Mouse (Mus musculus) megakaryocyte-erythroid progenitor cell, adult 5-6 weeks (primary cell): Measurements from ENCODE around the gene Ficd. TPM values are rescaled to one million over a fixed set of nuclear protein-coding genes. Genes with fewer than 3 reads are reported as not detected.

Source experiments
- ATAC-seq: replicated peaks from 2 replicates; pipeline ENCODE4 v1.8.0; 2016; ENCODE audit warnings: mild to moderate bottlenecking, inconsistent platforms; ENCODE audit not compliant: severe bottlenecking, poor library complexity, low FRiP score, low TSS enrichment
- total RNA-seq, 2 experiments: library from RNA; stranded (forward) in 1 of 2; stranded (reverse) in 1 of 2; fragments of 200-1000, 215-1000 nt in 1 of 2; fragments of >200 nt in 1 of 2; fragmentation: Nextera tagmentation in 1 of 2; gene quantifications; 2 replicates each; pipeline ENCODE4 v1.2.3; 2014 to 2017

The Ficd gene
- total RNA-seq (2014; fragmentation: Nextera tagmentation) = 1.6 and 2.0 TPM in 2 replicates
- 0.23 and 0.80 TPM in 2 replicates for total RNA-seq (2017)

DNA sequence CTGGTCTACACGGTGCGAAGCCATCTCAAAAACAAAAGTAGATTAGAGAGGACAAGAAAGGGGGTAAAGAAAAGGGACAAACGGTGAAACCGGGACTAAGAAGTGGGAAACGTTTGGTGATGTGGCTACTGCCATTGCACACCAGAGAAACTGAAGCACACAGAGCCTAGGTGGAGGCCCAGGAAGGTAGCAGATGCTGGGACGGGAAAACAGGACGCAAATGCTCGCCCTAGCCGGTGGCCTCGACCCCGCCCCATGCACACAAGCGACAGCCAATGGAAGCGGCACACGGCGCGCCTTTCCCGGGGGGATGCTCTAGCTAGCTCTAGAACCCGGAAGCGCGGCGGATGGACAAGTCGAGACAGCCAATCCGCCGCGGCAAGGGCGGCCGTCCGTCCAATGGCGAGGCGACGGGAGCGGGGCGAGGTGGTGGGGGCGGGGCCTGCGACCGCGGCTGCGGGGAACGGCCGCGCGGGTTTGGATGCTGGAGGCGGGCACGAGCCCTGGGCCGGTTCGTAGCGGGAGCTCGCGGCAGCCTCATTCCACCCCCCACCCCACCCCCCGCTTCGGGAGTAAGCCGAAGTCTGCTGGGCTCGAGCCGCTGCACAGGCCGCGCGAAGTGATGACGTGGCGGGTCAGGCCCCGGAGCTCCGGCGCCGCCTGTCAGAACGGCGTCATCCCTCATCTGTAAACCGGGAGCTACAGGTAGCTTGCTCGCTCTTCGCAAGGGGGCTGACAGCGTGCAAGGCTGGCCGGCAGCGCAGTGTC, at the start of gene Ficd:
Gene Ficd, plus strand, starts transcription at position 459 of the 768 bp plus-strand sequence.
- peak; percentile 95 for ATAC-seq

DNA sequence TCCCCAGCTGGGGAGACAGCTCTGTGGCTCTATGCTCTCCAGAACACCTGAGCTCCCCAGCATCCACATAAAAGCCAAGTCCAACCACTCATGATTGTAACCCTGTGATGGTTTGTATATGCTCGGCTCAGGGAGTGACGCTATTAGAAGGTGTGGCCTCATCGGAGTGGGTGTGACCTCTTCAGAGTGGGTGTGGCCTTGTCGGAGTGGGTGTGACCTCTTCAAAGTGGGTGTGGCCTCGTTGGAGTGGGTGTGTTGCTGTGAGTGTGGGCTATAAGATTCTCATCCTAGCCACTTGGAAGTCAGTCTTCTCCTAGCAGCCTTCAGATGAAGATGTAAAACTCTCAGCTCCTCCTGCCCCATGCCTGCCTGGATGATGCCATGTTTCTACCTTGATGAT, 48.1 kb upstream of the Ficd start:
- no peak for ATAC-seq

DNA sequence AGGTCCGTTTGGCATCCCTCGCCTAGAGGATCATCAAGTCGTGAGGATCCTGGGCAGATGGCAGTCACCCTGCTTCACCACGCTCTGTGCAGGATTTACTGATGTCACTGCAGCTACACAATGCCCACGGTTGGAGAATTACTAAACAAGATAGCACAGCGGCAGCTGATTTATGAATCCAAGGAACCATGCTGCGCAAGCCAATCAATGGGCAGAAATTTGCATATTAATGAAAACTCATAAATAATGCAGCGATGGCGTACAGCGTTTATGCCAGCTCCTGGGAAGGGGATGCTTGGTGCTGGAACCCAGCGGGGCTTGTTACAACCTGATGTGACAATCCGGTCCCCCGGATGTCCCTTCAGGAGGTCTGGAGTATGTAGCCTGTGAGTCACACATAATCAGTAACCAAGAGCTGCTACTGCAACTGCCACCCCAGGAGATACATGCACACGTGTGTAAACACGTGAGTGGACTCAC, 45.5 kb upstream of the Ficd start:
- ATAC-seq = no peak

DNA sequence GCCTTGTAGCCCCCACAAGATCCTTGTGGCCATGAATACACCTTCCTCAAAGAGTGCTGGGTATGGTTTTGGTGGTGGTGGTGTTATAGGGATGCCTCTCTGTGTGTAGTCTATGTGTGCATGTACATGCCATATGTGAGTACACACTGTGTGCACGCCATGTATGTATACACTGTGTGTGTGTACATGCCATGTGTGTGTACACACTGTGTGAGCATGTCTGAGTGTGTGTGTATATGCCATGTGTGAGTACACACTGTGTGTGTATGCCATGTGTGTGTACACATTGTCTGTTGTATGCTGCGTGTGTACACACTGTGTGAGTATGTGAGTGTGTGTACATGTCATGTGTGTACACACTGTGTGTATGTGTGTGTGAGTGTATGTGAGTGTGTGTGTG, 44.7 kb upstream of the Ficd start:
- ATAC-seq = no peak

DNA sequence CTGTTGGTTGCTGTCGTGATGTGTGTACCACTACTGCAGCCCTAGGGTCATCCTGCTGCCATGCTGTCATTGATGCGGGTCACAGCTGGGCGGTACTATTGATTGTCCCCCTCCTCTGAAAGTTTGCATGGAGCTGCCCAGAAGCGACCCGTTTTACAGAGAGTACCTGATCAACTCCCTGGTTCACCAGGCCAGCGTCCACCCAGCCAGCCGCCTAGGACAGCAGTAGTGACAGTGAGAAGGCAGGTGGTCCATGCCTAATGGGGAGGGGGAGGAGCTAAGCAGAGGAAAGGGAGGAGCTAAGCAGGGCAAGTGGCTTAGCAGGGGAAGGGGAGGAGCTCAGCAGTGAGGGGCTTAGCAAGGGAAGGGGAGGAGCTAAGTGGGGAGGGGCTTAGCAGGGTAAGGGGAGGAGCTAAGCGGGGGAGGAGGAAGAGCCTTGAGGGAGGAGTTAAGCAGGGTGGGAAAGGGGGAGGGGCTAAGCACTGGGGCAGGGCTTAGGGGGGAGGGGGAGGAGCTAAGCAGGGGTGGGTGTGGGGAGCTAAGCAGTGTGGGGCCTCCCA, 42.3 kb upstream of the Ficd start:
- no peak for ATAC-seq

DNA sequence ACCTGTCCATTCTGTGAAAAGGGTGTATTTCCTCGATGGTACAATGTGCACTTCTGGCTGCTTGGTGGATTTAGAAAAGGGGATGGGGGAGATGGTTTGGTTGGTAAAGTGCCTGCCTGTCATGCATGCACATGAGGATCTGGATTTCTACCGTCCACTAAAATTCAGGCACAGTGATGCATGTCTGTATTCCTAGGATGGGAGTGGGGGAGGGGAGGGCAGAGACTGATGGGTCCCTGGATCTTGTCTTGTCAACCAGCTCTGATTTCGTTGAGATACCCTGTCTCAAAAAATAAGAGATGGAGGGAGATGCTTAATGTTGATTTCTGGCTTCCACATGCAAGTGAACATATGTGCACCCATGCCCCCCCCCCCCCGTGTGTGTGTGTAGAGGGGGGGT, 41.6 kb upstream of the Ficd start:
- no peak for ATAC-seq

DNA sequence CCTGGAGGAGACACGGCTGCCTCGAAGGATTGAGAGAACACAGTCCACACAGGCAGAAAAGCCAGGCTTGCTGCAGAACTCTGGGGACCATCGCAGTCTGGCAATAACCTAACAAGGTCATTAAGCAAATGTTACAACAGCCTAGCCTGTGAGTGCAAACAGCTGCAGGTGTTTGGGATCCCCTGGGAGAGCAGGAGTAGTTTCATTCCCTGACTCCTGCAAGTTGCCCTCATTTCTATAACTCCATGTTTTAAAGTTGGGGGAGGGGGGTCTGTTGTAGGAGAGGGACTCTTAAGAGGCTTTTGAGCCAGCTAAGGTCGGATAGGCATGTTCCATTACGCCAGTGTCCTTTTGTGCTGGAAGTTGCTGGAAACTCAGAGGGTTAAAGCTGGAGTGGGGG, 41.2 kb upstream of the Ficd start:
- ATAC-seq = no peak

DNA sequence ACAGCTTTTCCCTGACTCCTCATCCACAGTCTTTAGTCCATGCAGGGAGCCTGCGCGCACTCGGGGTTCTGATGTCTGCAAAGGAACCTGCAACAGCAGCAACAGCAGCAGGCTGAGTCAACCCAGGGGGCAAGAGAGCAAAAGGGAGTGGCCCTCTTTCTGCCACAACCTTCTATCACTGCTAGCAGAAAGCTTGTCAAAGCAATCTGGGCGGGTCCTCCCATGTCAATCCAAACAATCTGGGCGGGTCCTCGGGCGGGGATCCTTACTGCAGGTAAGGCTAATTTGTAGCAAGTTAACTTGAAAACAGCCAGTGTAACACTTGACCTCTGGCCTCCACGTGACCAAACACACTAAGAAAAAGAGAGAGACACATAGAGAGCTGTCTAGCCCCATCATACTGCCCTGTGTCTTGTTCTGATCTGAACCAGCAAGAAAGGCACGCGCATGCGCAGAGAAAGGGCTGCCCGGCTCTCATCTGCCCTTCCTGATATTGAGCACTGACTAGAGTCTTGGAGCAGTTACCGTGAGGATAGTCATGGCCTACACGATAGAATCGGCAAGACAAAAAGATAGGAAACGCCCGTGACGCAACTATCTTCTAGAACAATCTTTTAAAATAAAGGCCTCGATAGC, 35.1 kb upstream of the Ficd start:
- no peak for ATAC-seq

DNA sequence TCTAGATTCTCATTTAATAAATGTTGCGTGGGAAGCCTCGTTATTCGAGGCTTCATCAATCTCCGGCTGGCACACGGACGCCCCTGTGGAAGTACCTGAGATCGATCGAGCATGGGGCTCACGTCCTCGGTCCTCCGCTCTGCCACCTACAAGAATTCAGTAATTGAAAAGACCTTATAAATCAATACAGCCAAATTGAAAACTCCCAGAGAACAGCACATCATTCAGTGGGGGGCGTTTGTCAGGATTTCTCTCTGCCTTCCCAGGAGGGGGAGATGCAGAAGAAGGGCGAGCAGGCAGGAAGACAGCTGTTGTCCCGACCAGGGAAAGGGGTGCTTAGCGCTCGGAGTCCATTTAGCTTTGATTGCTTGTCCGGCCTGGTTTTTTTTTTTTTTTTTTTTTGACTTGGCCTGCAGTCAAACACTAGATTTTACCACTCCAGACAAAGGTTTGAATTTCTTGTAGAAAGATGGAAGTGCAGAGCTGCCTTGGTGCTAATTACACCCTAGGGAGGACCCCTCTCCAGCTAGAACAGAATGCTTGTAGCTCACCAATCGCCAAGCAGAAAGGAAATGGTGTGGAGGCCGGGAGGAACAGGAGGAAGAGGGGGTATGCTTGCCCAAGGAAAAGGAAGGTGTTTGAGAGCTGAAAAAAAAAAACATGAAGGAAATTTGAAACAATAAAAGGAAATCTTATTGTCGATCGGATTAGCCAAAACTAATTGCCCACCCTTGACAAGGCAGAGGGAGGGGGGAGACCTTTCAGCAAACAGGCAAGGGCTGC, 31.6 kb upstream of the Ficd start:
- ATAC-seq = no peak

DNA sequence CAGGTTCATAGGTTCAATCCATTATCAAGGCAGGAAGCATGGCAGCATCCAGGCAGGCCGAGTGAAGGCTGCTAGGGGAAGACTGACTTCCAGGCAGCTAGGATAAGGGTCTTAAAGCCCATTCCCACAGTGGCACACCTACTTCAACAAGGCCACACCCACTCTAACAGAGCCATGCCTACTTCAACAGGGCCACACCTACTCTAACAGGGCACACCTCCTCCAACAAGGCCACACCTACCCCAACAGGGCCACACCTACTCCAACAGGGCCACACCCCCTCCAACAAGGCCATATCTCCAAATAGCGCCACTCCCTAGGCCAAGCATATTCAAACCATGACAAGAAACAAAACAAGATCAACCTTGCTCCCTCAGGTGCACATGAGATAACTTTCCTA, 22.7 kb upstream of the Ficd start:
- ATAC-seq = no peak

DNA sequence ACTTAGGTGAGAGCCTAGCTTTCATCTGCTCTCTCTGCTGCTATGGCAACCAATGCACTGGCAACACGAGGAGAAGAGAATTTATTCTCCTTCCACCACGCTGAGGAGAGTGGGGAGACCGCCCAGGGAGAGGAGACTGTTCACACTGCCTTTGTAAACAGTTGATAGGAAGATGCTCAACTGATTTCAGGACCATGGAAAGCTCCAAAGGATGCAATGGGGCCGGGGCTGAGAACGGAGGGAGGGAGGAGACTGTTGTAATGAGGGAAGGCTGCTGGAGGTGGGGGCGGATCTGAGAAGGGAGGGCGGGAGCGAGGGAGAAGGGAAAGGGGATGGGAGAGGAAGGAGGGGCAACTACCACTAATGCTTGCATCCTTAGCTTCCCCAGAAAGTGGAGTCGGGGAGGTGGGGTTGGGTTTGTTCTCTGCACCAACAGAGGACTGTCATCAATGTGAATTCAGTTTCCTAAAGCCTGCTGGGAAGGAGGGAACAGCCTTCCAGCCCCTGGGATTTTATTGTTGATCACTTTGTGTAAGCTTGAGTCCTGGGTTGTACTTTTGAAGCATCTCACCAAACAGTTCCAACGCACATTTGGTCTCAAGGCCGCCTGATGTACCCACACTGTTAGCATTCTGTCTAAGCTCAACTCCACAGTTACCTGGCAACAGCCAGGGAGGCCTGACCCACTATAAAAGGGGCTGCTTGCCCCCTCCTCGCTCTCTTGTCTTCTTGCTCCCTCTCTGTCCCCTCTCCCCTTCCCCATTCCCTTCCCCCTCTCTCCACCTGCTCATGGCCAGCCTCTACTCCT, 18.8 kb upstream of the Ficd start:
- ATAC-seq = peak; percentile 67

DNA sequence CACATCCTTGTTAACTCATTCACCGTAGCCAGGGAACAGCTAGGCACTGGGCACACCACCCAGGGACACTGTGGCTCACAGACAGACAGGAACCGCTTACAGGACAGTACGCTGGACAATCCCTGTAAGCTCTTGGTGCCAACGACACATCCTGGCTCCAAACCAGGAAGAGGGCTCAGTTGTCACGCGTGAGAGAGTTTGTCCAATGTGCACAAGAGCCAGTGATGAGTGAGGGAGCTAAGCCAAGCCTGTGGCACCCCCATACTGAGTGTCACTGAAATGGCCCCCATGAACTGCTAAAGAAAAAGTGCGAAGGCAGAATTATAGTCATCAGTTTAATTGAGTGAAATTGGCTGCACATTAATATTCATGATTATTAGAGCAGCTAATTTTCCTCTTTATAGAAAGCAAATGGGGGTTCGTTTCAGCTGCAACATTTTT, 16.4 kb upstream of the Ficd start:
- no peak for ATAC-seq

DNA sequence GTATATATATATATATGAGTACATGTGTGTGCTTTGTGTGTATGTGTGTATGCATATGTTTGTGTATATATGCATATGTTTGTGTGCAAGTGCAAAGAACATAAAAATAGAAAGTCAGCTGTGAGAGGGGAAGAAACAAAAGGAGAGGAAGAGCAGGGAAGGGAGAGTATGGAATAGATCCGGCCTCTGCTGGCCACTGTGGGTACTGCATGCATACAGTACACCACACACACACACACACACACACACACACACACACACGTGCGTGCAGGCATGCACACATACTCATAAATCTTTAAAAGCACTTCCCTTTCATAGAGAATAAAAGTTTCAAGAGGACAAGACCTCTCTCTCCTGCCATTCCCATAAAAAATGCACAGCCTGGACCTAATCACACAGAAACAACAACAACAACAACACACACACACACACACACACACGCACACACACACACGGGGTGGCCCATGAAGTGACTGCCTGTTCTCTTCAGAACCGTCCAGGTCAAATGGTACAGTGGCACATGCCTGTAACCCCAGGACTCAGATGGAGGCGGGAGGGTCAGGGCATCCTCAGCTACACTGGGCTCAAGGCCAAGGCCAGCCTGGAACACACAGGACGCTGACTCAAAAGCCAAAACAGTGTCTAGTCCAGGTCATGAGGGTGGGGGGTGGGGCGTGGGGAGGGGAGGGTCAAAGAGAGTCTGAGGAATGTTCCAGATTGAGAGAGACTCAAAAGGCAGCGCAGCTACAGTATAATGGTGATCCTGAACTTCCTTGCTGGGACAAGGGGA, 13.2 kb upstream of the Ficd start:
- ATAC-seq = no peak

DNA sequence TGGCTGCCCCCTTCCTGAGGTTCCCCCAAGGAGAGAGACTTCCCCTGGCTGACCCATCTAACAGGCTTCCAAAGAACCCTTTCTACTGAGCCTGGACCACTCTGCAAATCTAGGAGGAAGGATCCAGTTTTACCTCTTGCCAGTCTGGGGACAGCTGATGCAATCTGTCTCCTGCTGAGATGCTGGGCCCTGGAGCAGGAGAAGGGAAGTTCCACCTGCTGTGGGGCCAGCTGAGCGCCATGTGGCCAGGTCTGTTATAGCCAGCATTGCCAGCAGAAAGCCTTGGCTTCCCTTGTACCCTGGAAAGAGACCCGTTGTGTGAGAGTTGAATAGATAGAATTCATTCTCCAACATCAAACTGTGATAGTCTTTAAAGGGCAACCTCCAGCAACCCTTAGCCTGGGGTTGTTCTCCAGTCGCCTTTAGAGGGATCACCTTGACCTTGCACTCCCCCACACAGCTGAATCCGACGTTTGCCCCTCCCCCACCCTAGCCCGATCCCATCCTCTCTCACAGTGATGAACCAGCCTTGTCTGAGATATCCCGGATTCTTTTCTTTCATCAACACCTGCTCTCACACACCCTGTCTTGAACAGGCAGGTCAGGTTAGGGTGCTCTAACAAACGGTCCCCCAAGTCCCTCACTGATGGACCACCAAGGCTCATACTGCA, 11.9 kb upstream of the Ficd start:
- ATAC-seq = no peak

DNA sequence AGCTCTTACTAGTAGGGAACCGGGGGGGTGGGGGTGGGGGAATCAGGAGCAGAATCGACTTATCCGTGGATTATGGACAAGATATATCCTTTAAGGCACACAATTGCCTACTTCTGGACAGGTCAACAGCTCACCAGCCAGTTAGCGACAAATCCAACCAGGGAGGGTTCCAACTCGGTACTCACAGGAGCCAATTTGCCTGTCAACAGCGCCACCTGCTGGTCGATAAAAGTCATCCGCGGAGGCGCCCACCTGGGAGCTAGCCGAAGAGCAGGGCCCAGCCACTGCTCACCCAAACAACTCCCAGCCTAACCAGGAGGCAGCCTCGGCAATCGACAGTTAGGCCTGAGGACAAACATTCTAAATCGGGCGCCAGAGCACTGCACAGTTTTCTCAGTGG, 11.2 kb upstream of the Ficd start, which contains the start of gene 1700069L16Rik:
Gene 1700069L16Rik, minus strand, starts transcription at position 327 of the 400 bp plus-strand sequence.
- peak; percentile 72 for ATAC-seq

DNA sequence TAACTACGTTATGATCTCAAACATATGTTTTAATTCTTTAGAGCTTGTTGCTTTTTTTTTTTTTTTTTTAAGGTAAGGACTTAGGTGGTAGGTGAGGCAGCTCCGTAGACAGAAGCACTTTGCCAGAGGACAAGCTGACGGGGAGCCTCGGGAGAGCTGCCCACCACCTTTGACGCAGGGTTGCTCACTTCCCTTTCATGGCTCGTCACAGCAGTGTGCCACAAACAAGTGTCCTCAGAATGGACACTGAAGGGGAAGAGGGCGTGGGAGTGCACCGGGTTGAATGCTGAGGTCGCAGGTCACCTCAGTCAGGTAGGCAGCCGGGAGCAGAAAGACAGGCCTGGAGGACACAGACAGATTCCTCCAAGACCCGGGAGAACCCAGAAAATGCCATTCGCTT, 10.2 kb upstream of the Ficd start:
- no peak for ATAC-seq

DNA sequence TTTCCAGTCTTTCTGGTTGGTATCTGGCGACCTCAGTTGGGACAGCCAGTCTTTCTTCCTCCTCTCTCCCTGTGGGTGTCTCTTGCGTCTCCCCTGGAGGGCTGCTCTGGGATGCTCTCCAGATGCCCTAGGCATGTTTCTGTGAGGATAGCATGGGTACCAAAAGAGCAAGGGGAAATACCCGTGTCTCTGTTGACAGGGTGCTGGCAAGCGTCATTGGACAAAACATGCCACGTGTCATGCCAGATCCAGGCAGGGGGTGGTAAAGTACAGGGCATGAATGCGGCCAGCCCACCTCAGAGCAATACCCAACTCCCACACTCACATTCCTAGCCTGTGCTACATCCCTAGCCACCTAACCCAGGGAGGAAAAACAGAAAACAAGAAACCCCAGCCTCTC, 9.0 kb upstream of the Ficd start:
- no peak for ATAC-seq

DNA sequence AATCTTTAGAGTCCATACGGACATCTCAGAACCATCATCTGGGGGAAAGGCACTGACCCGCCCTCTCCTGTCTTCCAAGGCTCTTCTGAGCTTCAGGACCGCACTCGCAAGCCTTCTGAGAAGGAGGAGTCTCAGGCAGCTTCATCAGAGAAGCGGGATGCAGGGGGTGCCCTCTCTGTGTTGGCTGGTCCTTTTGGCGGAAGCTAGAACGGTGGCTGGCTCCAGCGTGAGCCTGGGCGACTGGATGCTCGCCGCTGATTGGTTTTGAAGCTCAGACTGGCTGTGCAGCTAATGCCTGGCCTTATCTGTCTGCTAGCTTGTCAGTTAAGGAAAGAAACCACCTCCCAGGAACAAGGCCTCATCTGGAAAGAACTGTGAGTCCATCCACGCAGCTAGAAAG, 8.4 kb upstream of the Ficd start:
- no peak for ATAC-seq
